Mouse (Mus musculus) megakaryocyte, embryonic 14.5 days (primary cell): Measurements from ENCODE around the gene Fzd5.

Experiments
- FLI1 ChIP-seq: IDR thresholded peaks from 2 replicates; pipeline ENCODE4 v1.6.1; 2012; ENCODE audit warnings: low read length, inconsistent platforms, mixed read lengths
- GATA1 ChIP-seq: IDR thresholded peaks from 3 replicates; pipeline ENCODE4 v1.6.1; 2012; ENCODE audit warnings: mixed read lengths, low read length, inconsistent platforms, borderline replicate concordance

DNA sequence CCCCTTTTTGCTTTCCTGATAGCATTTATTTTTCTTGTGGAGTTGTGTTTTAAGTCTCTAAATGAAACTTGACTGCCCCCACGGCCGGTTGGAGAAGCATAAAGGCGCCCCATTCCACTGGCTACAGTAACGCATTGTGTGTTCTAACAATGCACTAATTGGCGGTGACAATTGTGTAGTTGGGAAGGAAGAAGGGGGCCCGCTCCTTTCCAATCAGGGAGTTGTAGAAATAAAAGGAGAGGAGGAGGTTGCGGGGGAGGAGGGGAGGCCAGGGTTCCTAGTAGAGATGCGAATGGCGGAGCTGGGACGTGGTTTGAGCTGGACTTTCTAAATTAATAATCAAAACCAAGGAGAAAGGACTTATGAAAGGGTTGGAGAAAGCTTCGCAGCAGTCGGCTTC is 42.3 kb upstream of the Fzd5 start:
- no peak for TF ChIP-seq GATA1
- no peak for TF ChIP-seq FLI1
